Mouse (Mus musculus) limb, embryonic 11.5 days (tissue): ENCODE measurements around the gene Nos1ap. TPM values are rescaled to one million over a fixed set of nuclear protein-coding genes. Genes with fewer than 3 reads are reported as not detected.

Experiments used
- ATAC-seq: fragments of 200-750 bp; cut with Nextera tagmentation; 2 replicates; pipeline ENCODE4 v1.8.0; 2017; ENCODE audit warnings: low read depth; ENCODE audit not compliant: insufficient number of reproducible peaks, low FRiP score, low TSS enrichment
- DNase-seq: peaks from one replicate; pipeline ENCODE4 v3.0.0-alpha.2; 2015; ENCODE audit warnings: low spot score
- H3K27ac ChIP-seq: fragments of 300-500 bp; sonication (generic); replicated peaks from 2 replicates; pipeline ENCODE4 v1.5.1; 2014; ENCODE audit warnings: low read depth, mild to moderate bottlenecking, low read length
- H3K27me3 ChIP-seq: fragments of 300-500 bp; sonication (generic); 2 replicates; pipeline ENCODE4 v1.6.1; 2014; ENCODE audit warnings: mild to moderate bottlenecking, low read length, mixed read lengths; ENCODE audit not compliant: control insufficient read depth, insufficient read depth
- H3K36me3 ChIP-seq: fragments of 300-500 bp; sonication (generic); 2 replicates; pipeline ENCODE4 v1.6.1; 2014; ENCODE audit warnings: mild to moderate bottlenecking, low read length, moderate library complexity, mixed read lengths; ENCODE audit not compliant: control insufficient read depth, insufficient read depth
- H3K4me1 ChIP-seq: fragments of 300-500 bp; sonication (generic); 2 replicates; pipeline ENCODE4 v1.6.1; 2014; ENCODE audit warnings: low read length, mixed read lengths; ENCODE audit not compliant: control insufficient read depth, insufficient read depth
- H3K4me2 ChIP-seq: fragments of 300-500 bp; sonication (generic); 2 replicates; pipeline ENCODE4 v1.6.1; 2014; ENCODE audit warnings: low read depth, mild to moderate bottlenecking, moderate library complexity; ENCODE audit not compliant: severe bottlenecking
- H3K4me3 ChIP-seq: fragments of 300-500 bp; sonication (generic); 2 replicates; pipeline ENCODE4 v1.5.1; 2014; ENCODE audit warnings: low read depth, low read length
- H3K9ac ChIP-seq: fragments of 300-500 bp; sonication (generic); 2 replicates; pipeline ENCODE4 v1.6.1; 2014; ENCODE audit warnings: mild to moderate bottlenecking, low read length
- H3K9me3 ChIP-seq: fragments of 300-500 bp; sonication (generic); 2 replicates; pipeline ENCODE4 v1.6.1; 2016; ENCODE audit warnings: low read length; ENCODE audit not compliant: control insufficient read depth
- WGBS: fragments of 180-500 bp; shearing (Covaris S2); extraction: QIAGEN DNeasy Blood & Tissue Kit; methylation state at CpG from one replicate; pipeline ENCODE4 v1.1.7; 2014; 5-methylcytosine and 5-hydroxymethylcytosine counted together
- polyA plus RNA-seq: library from polyadenylated mRNA; unstranded; fragments of >200 nt; fragmentation: Nextera tagmentation; extraction: Ambion mirVana; gene quantifications from 2 replicates; pipeline ENCODE4 v1.2.1, GENCODE M21; 2014

Nos1ap gene
- polyA plus RNA-seq, 1 experiment from 2014 or later = 5.6 TPM

DNA sequence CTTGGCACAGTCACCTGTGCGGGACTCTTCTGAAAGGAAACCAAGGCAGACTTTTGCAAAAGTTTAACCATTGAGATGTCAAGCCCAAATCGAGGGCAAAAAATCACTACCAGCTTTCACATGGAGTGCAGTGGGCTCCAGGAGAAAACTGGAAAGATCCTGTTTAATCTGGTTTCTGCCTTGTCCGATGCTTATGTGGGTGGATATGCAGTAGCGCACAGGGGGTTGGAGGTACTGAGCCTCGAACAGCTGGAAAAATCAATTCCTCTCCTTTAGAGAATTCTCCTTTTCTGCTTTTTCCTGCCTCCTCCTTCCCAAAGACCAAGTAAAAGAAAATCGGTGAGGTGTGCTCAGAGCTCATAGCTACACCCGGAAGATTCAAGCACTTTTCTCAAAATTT, 159.0 kb downstream of the Nos1ap start:
- no peak overlapping the region for H3K27ac ChIP-seq

DNA sequence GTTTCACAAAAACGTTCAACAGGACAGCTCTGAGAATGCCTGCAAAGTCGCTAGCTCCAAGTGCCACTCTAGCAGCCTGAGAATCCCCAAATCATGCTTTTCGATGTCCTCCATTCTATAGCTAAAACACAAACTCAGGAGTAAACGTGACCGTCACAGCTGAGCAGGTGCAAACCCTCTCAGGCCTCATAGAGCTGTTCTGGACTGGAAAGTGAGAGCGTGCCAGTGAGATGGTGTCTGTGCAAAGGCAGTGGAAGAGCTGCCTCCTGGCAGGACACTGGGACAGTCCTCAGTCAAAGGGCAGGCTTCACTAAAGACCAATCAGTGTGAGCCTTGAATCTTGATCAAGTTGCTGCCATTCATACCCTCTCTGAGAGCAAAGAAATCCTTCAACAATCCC, 160.0 kb downstream of the Nos1ap start:
- Histone ChIP-seq H3K4me2 (no peak overlapping the region), H3K27me3 (no peaks in the 10 kb centered on the region), H3K4me3 (no peak overlapping the region), H3K9ac (no peak overlapping the region), H3K4me1 (peaks cover 10% of the 10 kb centered on the region; the same call in 1 of the 2 replicates), H3K27ac (no peak overlapping the region), H3K36me3 (no peaks in the 10 kb centered on the region), H3K9me3 (no peaks in the 10 kb centered on the region)
- DNase-seq (no peak), ATAC-seq (no peak)
- 86% methylated on average over 6 of the region's 6 CpGs for WGBS

More for the DNA sequence above, 159.0 kb downstream of the Nos1ap start:
- WGBS = 95% methylated on average over 7 of the region's 7 CpGs
- Histone ChIP-seq H3K4me2 (no peak overlapping the region), H3K27me3 (no peaks in the 10 kb centered on the region), H3K36me3 (no peaks in the 10 kb centered on the region), H3K4me3 (no peak overlapping the region), H3K9ac (no peak overlapping the region), H3K4me1 (peaks cover 10% of the 10 kb centered on the region; the same call in 1 of the 2 replicates), H3K9me3 (no peaks in the 10 kb centered on the region)
- DNase-seq (no peak), ATAC-seq (no peak)

DNA sequence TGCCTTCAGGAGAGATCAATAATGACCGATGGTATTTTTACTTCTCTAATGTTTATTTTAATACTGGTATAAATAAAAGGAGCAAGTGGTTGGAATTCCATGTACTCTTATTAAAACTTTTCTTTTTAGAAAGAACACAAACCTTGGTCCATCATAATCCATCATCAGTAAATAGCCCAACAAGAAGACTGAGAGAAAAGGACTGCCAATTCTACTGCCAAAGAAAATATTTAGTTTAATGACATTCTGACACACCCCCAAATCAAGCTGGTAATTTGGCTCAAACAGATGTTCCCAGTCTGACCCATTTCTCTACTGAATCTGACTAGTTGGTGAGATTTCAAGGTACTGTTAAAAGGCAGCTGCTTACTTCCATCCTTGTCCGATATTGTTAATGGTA, 161.5 kb downstream of the Nos1ap start:
- H3K9ac ChIP-seq = no peak overlapping the region
- no peak for DNase-seq
- H3K9me3 ChIP-seq = no peaks in the 10 kb centered on the region
- H3K4me1 ChIP-seq = peaks cover 10% of the 10 kb centered on the region; the same call in 1 of the 2 replicates
- H3K36me3 ChIP-seq = no peaks in the 10 kb centered on the region
- no peaks in the 10 kb centered on the region for H3K27me3 ChIP-seq
- ATAC-seq = no peak
- no peak overlapping the region for H3K27ac ChIP-seq
- H3K4me3 ChIP-seq = no peak overlapping the region
- H3K4me2 ChIP-seq = no peak overlapping the region
- WGBS = 92% methylated on average over 2 of the region's 2 CpGs

DNA sequence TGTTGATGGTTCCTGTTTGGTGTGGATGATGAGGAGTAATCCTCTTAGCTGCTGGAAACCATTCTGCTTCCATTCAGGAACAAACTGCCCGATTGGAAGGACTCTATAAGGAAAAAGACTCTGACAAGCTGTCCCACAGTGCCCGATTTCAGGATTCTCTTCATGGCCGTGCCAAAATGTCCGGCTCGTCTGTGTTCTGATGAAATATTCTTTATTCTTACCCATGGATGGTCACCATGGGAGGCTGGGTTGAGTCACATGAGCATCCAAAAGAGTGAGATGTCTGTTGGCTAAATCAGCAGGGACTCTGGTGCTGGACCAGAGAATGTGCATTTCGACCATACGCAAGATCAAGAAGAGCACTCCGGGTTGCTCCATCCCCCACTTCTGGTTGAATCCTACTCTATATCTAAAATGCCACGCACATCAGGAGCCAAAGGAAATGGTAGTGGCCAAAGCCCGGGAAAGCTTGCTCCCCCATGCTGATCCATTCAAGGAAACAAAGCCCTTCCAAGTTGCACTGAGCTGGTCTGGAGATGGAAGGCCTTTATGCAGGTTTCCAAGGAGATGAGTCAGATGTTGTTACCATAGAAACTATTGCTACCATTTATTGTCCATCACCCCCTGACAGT, 165.3 kb downstream of the Nos1ap start:
- H3K9ac ChIP-seq = no peak overlapping the region
- no peak for DNase-seq
- no peaks in the 10 kb centered on the region for H3K36me3 ChIP-seq
- no peak for ATAC-seq
- 85% methylated on average over 10 of the region's 10 CpGs for WGBS
- H3K9me3 ChIP-seq = no peaks in the 10 kb centered on the region
- no peak overlapping the region for H3K4me3 ChIP-seq
- no peaks in the 10 kb centered on the region for H3K27me3 ChIP-seq
- H3K4me1 ChIP-seq = no peaks in the 10 kb centered on the region
- no peak overlapping the region for H3K27ac ChIP-seq
- H3K4me2 ChIP-seq = no peak overlapping the region

DNA sequence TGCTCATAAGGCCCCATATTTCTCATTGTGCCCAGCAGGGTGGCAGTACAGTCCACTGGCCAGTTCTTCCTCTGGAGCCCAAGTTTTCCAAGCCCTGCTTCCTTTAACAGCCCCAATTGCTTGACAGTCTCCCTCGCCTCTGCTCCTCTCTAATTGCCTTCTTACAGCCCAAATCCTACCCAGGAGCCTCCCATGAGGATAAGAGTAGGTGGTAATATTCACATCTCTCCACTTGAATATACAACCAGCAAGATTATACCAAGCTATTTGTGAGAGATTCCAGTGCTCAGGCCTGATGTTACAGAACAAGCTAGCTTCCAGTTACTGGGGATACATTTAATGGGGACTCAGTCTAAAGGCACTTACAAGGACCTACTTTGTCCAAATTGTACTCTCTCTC, 166.6 kb downstream of the Nos1ap start:
- no peaks in the 10 kb centered on the region for H3K27me3 ChIP-seq
- no peak overlapping the region for H3K4me2 ChIP-seq
- H3K9ac ChIP-seq = no peak overlapping the region
- no peak for DNase-seq
- no peaks in the 10 kb centered on the region for H3K36me3 ChIP-seq
- no peaks in the 10 kb centered on the region for H3K9me3 ChIP-seq
- H3K4me3 ChIP-seq = no peak overlapping the region
- no peak overlapping the region for H3K27ac ChIP-seq
- no peaks in the 10 kb centered on the region for H3K4me1 ChIP-seq
- ATAC-seq = no peak
- 35% methylated on average over 1 of the region's 1 CpGs for WGBS

DNA sequence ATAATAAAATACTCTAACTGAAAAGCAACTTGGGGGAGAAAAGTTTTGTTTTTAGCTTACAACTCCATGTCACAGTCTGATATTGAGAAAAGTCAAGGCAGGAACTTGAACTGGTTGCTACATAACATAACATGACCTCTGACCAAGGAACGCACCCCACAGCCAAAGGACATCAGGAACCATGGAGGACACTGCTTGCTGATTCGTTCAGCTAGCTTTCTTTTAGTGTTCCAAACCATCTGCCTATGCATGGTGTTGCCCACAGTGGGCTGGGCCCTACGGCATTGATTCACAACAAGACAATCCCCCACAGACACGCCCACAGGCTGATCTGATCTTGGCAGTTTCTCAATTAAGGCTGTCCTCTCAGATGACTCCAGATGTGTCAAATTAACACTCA, 167.5 kb downstream of the Nos1ap start:
- H3K27ac ChIP-seq = no peak overlapping the region
- no peaks in the 10 kb centered on the region for H3K4me1 ChIP-seq
- no peaks in the 10 kb centered on the region for H3K9me3 ChIP-seq
- 73% methylated on average over 4 of the region's 4 CpGs for WGBS
- no peak overlapping the region for H3K4me3 ChIP-seq
- no peaks in the 10 kb centered on the region for H3K27me3 ChIP-seq
- DNase-seq (no peak), ATAC-seq (no peak)
- no peaks in the 10 kb centered on the region for H3K36me3 ChIP-seq
- H3K9ac ChIP-seq = no peak overlapping the region
- H3K4me2 ChIP-seq = no peak overlapping the region

DNA sequence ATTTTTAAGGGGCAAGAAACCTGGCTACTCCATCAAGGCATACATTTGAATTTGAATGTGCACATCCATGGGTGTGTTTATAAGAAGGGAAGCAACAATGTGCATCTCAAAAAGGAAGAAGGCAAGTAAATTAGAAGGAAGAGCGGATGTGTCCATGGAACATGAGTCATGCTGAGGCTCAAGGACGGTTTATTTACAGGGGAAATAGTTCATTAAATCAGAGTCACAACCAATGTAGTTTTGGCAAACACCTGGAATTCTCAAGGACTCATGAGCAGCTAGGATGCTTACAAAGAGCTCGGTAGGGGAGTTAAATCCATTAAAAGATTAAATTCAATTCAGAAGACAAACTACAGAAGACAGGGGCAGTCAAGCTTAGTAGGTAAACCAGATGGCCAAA, 169.7 kb downstream of the Nos1ap start:
- H3K4me2 ChIP-seq = no peak overlapping the region
- WGBS = 87% methylated on average over 3 of the region's 3 CpGs
- DNase-seq = no peak
- no peak overlapping the region for H3K9ac ChIP-seq
- no peak overlapping the region for H3K27ac ChIP-seq
- peaks cover 2% of the 10 kb centered on the region; the same call in 1 of the 2 replicates for H3K4me1 ChIP-seq
- no peaks in the 10 kb centered on the region for H3K27me3 ChIP-seq
- no peak for ATAC-seq
- H3K36me3 ChIP-seq = no peaks in the 10 kb centered on the region
- H3K4me3 ChIP-seq = no peak overlapping the region
- H3K9me3 ChIP-seq = no peaks in the 10 kb centered on the region

DNA sequence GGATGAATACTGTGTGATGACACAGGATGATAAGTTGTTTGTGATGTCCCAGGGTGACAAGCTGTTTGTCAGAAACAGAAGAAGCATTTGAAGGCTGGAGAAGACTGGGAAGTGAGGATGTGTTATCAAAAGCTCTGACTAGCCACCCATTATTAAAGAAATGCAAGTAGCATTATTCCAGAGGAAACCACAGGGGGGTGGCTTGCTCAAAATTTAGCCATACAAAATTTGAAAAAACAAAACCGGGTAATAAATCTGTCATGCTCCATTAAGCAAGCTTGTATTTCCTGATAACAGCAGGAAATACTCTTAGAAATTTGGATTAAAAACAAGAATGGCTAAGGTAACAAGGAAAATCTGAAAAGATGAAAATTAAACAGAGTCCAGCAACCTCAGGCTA, 171.5 kb downstream of the Nos1ap start:
- H3K9me3 ChIP-seq = no peaks in the 10 kb centered on the region
- H3K27me3 ChIP-seq = no peaks in the 10 kb centered on the region
- H3K4me2 ChIP-seq = no peak overlapping the region
- no peaks in the 10 kb centered on the region for H3K36me3 ChIP-seq
- no peak overlapping the region for H3K4me3 ChIP-seq
- H3K4me1 ChIP-seq = peaks cover 2% of the 10 kb centered on the region; the same call in 1 of the 2 replicates
- H3K27ac ChIP-seq = no peak overlapping the region
- WGBS = 81% methylated on average over 1 of the region's 1 CpGs
- DNase-seq = no peak
- no peak overlapping the region for H3K9ac ChIP-seq
- no peak for ATAC-seq

DNA sequence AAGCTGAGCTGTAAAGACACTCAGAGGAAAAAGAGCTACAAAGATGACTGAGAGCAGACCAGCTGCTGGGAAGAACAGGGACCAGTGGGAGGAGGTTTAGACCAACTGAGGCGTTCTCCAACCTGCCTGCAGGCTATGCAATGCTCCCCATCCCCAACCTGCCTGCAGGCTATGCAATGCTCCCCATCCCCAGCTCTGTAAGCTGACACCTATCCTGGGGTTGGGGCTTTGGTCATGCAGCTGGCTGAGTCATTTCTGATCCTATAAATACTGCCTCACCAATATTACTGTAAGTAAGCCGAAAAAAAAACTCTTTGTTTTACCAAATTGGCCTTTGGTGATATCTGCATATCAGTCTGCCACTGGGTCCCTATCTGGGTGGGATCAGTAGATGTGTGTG, 172.7 kb downstream of the Nos1ap start:
- no peak for ATAC-seq

More for the DNA sequence above, 172.7 kb downstream of the Nos1ap start:
- Histone ChIP-seq H3K9ac (no peak overlapping the region), H3K4me3 (no peak overlapping the region), H3K4me2 (no peak overlapping the region), H3K36me3 (no peaks in the 10 kb centered on the region), H3K9me3 (no peaks in the 10 kb centered on the region), H3K27me3 (no peaks in the 10 kb centered on the region), H3K4me1 (peaks cover 2% of the 10 kb centered on the region; the same call in 1 of the 2 replicates), H3K27ac (no peak overlapping the region)
- no peak for DNase-seq
- 46% methylated on average over 2 of the region's 2 CpGs for WGBS
